Mouse (Mus musculus) megakaryocyte-erythroid progenitor cell, adult 5-6 weeks (primary cell): ENCODE results near the gene Gm11559. TPM values are rescaled to one million over a fixed set of nuclear protein-coding genes. Genes with fewer than 3 reads are reported as not detected.
"Not testable (repeated sequence)": the region's sequence is repeated elsewhere in the genome, so short reads cannot be mapped to it uniquely, and the experiment has no call there.

Experiments used
- ATAC-seq: replicated peaks from 2 replicates; pipeline ENCODE4 v1.8.0; 2016; ENCODE audit warnings: mild to moderate bottlenecking, inconsistent platforms; ENCODE audit not compliant: severe bottlenecking, poor library complexity, low FRiP score, low TSS enrichment
- total RNA-seq, 2 experiments: library from RNA; stranded (forward) in 1 of 2; stranded (reverse) in 1 of 2; fragments of 200-1000, 215-1000 nt in 1 of 2; fragments of >200 nt in 1 of 2; fragmentation: Nextera tagmentation in 1 of 2; gene quantifications; 2 replicates each; pipeline ENCODE4 v1.2.3; 2014 to 2017

Gene Gm11559
- total RNA-seq (2014; fragmentation: Nextera tagmentation) (not detected in 2 replicates), total RNA-seq (2017) (not detected in 2 replicates)

DNA sequence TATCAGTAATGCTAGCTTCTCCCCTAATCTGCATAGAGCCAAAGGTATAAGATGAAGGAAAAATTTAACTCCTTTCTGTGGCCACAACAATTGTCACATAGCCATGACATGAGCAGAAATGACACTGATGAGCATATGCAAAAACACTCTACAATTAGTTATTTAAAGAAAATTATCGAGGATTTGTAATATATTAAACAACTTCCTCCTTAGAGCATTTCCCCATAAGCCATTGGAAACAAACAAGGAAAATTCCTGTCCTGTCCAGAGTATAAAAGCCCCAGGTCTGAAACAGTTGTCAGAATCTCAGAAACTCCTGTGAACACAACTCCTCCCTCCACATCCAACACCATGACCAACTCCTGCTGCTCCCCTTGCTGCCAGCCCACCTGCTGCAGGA, at the start of gene Gm11559:
Gene Gm11559, plus strand, starts transcription at position 301 of the 400 bp plus-strand sequence.
- not testable (repeated sequence) for ATAC-seq

DNA sequence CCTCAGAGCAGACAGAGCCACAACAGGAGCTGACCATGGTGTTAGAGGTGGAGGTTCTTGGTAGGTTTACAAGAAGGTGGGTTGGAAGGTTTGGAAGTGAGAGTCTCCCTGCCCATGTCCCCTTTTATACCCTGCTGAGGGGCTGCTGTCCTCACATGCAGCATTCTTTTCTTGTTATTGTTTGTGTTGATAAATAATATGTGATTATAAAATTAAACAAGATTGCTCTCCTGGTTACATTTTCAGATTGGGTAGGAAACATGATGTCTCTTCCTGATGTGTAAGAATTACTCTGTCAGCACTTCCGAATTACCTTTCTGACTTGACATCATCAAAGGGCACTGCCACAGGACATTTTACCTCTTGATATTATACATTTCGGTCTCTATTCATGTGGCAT, 48.7 kb upstream of the Gm11559 start, which contains the start of gene Gm11564:
Gene Gm11564, minus strand, starts transcription at position 101 of the 400 bp plus-strand sequence.
- not testable (repeated sequence) for ATAC-seq

DNA sequence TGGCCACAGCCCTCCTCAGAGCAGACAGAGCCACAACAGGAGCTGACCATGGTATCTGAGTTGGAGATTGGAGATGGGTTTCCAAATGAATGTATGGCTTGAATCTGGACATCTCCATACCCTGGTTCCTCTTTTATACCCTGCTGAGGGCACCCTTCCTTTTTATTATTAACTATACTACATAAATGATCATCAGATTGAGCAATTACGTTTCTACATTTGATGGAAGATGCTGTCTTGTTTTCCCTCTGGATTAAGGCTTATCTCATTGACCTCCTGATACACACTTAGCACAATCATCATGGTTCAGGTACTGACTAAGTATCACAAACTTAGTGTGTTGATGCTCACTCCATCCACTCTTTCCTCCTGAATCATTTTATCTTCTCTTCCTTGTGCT, 26.3 kb upstream of the Gm11559 start, which contains the start of gene 2300003K06Rik:
Gene 2300003K06Rik, minus strand, starts transcription at position 101 of the 400 bp plus-strand sequence.
- no peak for ATAC-seq

DNA sequence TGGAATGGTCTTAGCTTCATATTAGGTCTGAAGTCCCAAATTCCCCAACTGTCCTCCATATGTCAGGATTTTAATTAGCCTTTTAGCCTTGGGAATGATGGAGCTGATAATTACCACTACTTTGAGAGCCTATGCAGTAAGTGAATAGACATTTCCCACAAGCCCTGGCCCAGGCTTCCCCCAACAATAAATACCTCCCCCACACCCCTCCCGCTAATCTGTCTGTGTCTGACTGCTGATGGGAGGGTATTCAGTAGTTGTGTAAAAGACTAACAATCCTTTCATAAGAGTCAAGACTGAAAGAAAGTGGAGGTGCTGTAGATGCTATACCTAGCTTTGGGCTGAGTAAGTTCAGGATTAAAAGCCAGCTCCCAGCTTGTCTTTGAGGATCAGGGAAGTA, 22.1 kb upstream of the Gm11559 start:
- no peak for ATAC-seq

DNA sequence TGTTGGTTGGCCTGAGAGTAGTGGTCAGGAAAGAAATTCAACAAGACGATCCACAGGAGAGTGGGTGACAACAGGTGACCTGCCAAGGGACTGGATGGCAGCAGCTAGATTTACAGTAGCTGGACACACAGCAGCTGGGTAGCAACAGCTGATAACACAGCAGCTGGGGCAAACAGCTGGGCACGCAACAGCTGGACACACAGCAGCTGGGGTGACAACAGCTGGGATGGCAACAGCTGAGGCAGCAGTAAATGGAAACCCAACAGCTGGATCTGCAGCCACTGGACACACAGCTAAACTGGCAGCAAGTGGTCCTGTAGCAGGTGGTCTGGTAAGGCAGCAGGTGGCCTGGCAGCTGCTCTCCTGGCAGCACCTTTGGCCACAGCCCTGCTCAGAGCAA, 17.5 kb upstream of the Gm11559 start:
- ATAC-seq, result no peak

DNA sequence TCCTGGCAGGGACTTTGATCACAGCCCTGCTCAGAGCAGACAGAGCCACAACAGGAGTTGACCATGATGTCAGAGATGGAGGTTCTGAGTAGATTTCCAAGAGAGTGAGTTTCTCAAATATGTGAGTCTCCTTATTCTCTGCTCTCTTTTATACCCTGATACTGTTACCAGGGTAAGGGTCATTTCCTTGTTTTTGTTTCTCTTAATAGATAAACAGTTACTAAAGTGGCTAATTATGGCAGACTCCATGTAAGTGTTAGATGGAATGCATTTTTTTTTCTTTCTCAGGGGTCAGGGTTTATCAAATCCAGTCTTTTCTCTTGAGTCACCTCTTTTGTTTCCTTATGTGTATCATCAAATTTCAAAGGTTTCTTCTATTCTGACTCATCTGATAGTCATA, 12.8 kb upstream of the Gm11559 start, which contains the start of gene Krtap4-16:
Gene Krtap4-16, minus strand, starts transcription at position 101 of the 400 bp plus-strand sequence.
- no peak for ATAC-seq

DNA sequence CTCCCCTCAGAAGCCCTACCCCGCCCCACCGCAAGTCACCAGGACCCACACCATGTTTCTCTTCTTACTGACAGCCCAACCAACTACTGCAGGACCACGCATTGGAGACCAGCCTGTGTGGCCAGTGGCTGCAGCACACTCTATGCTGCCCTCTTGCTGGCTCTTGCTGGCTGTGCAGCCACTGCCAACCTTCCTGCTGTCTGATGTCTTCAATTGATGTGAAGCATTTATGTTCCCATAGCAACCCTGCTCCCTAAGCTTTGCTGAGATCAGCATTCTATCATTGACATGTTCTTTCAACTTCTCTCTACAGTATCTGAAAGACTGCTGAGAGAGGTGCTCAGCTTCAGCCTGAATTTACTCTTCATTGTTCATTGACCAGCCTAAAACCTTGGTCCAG, 10.2 kb upstream of the Gm11559 start:
- ATAC-seq, result no peak

DNA sequence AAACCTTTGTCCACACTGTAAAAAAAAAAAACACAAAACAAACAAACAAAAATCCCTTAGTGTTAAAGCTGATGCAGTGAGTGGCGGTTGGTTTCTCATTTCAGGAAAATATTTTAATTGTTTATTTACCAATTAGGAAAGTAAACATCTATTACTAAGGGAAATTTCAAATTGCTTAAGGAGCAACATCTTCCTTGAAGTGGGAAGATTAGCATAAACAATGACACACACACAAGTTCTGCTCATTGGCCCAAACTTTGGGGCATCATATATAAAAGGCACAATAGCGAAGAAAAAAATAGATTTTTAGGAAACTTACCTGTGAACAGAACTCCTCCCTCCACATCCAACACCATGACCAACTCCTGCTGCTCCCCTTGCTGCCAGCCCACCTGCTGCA, 6.7 kb upstream of the Gm11559 start, which contains the start of gene Gm11568:
Gene Gm11568, plus strand, starts transcription at position 301 of the 400 bp plus-strand sequence.
- no peak for ATAC-seq

DNA sequence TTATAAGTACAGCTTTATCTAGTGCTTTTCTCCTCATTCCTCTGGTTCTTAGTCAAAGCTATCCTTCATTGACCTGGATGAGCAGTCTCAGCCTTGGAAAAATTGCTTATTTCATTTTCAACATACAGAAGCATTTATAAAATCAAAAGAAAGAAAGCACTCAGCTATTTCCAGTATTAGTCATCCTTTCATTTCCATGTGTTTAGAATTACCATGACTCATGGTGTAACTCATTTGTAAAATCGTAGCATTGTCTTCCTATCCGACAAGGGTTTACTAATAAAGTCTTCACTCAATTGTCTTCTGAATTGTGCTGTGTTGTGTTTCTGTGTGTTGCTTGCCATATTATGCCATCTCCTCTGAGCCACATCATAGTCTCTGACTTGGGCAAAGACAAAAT, 5.5 kb upstream of the Gm11559 start:
- ATAC-seq, result no peak

DNA sequence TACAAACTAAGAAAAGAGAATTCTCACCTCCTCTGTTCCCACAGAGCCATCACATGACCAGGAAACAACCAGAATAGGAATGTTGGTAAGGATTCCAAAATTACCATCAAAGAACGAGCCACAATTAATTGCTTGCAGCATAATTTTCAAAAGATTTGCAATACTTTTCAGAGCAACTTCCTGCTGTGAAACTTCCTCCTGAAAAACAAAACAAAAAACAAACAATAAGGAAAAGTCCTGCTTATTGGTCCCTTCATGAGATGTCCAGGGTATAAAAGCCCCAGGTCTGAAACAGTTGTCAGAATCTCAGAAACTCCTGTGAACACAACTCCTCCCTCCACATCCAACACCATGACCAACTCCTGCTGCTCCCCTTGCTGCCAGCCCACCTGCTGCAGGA, 8.8 kb downstream of the Gm11559 start, which contains the start of gene Krtap9-1:
Gene Krtap9-1, plus strand, starts transcription at position 301 of the 400 bp plus-strand sequence.
- not testable (repeated sequence) for ATAC-seq

DNA sequence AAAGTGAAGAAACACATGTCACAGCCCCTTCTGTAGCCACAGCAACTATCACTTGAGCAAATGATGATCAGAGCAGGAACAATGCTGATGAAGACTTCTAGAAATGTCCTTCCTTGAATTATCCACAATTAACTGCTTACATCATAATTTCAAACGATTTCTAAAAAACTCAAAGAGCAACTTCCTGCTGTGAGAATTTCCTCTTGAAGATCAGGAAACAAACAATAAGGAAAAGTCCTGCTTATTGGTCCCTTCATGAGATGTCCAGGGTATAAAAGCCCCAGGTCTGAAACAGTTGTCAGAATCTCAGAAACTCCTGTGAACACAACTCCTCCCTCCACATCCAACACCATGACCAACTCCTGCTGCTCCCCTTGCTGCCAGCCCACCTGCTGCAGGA, 14.6 kb downstream of the Gm11559 start, which contains the start of gene Gm11567:
Gene Gm11567, plus strand, starts transcription at position 301 of the 400 bp plus-strand sequence.
- not testable (repeated sequence) for ATAC-seq

DNA sequence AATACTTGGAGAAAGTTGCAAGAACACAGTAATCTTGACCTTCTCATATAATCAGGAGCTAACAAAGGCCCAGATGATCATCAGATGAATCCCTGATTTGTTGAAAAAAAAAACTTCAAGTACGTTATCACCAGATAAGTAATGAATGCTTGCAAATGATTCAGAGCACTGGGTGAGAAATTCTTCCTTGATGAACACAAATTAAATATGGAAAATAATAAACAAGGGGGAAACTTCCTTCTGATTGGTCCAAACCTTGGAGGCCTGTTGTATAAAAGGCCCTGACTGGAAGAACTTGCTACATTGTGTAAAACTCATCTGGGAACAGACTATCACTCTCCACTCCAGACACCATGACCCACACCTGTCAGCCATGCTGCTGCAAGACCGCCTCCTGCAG, 43.3 kb downstream of the Gm11559 start, which contains the start of gene Krtap31-1:
Gene Krtap31-1, plus strand, starts transcription at position 301 of the 400 bp plus-strand sequence.
- no peak for ATAC-seq

DNA sequence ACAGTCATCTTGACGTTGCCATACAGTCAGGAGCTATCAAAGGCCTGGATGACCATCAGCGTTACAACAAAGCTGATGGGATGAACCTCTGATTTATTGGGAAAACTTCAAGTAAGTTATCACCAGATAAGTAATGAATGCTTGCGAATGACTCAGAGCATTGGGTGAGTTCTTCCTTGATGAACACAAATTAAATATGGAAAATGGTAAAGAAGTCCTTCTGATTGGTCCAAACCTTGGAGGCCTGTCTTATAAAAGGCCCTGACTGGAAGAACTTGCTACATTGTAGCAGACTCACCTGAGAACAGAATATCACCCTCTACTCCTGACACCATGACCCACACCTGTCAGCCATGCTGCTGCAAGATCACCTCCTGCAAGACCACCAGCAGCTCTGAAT, 50.2 kb downstream of the Gm11559 start, which contains the start of gene Gm11565:
Gene Gm11565, plus strand, starts transcription at position 301 of the 400 bp plus-strand sequence.
- no peak for ATAC-seq

Other genes with a start within 250 kb of the Gm11559 start
Only the 30 nearest of the 37 such genes appear.
- gene Krtap4-7, start 220.4 kb upstream of the Gm11559 start, total RNA-seq (2014; fragmentation: Nextera tagmentation), result not detected in 2 replicates
- gene Krtap4-7, start 220.4 kb upstream of the Gm11559 start, total RNA-seq (2017), result not detected in 2 replicates
- gene Gm11555, start 214.2 kb upstream of the Gm11559 start, total RNA-seq (2014; fragmentation: Nextera tagmentation), result not detected in 2 replicates
- not detected in 2 replicates for gene Gm11555, start 214.2 kb upstream of the Gm11559 start, total RNA-seq (2017)
- not detected in 2 replicates for gene Gm11563, start 205.5 kb upstream of the Gm11559 start, total RNA-seq (2014; fragmentation: Nextera tagmentation)
- not detected in 2 replicates for gene Gm11563, start 205.5 kb upstream of the Gm11559 start, total RNA-seq (2017)
- gene Krtap4-6, start 198.5 kb upstream of the Gm11559 start, total RNA-seq (2014; fragmentation: Nextera tagmentation), result not detected in 2 replicates
- gene Krtap4-6, start 198.5 kb upstream of the Gm11559 start, total RNA-seq (2017), result not detected in 2 replicates
- not detected in 2 replicates for gene Gm14190, start 173.7 kb upstream of the Gm11559 start, total RNA-seq (2014; fragmentation: Nextera tagmentation)
- gene Gm14190, start 173.7 kb upstream of the Gm11559 start, total RNA-seq (2017), result not detected in 2 replicates
- gene Gm14180, start 130.2 kb upstream of the Gm11559 start, total RNA-seq (2014; fragmentation: Nextera tagmentation), result not detected in 2 replicates
- not detected in 2 replicates for gene Gm14180, start 130.2 kb upstream of the Gm11559 start, total RNA-seq (2017)
- not detected in 2 replicates for gene Gm11595, start 91.6 kb upstream of the Gm11559 start, total RNA-seq (2014; fragmentation: Nextera tagmentation)
- not detected in 2 replicates for gene Gm11595, start 91.6 kb upstream of the Gm11559 start, total RNA-seq (2017)
- not detected in 2 replicates for gene Krtap4-8, start 83.8 kb upstream of the Gm11559 start, total RNA-seq (2014; fragmentation: Nextera tagmentation)
- not detected in 2 replicates for gene Krtap4-8, start 83.8 kb upstream of the Gm11559 start, total RNA-seq (2017)
- not detected in 2 replicates for gene Krtap4-9, start 79.3 kb upstream of the Gm11559 start, total RNA-seq (2014; fragmentation: Nextera tagmentation)
- gene Krtap4-9, start 79.3 kb upstream of the Gm11559 start, total RNA-seq (2017), result not detected in 2 replicates
- gene Gm11596, start 71.0 kb upstream of the Gm11559 start, total RNA-seq (2014; fragmentation: Nextera tagmentation), result not detected in 2 replicates
- not detected in 2 replicates for gene Gm11596, start 71.0 kb upstream of the Gm11559 start, total RNA-seq (2017)
- not detected in 2 replicates for gene Gm11569, start 65.5 kb upstream of the Gm11559 start, total RNA-seq (2014; fragmentation: Nextera tagmentation)
- gene Gm11569, start 65.5 kb upstream of the Gm11559 start, total RNA-seq (2017), result not detected in 2 replicates
- gene Gm11554, start 60.0 kb upstream of the Gm11559 start, total RNA-seq (2014; fragmentation: Nextera tagmentation), result not detected in 2 replicates
- not detected in 2 replicates for gene Gm11554, start 60.0 kb upstream of the Gm11559 start, total RNA-seq (2017)
- gene Krtap4-13, start 54.6 kb upstream of the Gm11559 start, total RNA-seq (2014; fragmentation: Nextera tagmentation), result not detected in 2 replicates
- gene Krtap4-13, start 54.6 kb upstream of the Gm11559 start, total RNA-seq (2017), result not detected in 2 replicates
- gene Gm11564, start 48.8 kb upstream of the Gm11559 start, total RNA-seq (2014; fragmentation: Nextera tagmentation), result not detected in 2 replicates
- not detected in 2 replicates for gene Gm11564, start 48.8 kb upstream of the Gm11559 start, total RNA-seq (2017)
- gene 2300003K06Rik, start 26.4 kb upstream of the Gm11559 start, total RNA-seq (2014; fragmentation: Nextera tagmentation), result not detected in 2 replicates
- gene 2300003K06Rik, start 26.4 kb upstream of the Gm11559 start, total RNA-seq (2017), result not detected in 2 replicates
- not detected in 2 replicates for gene Krtap4-16, start 12.9 kb upstream of the Gm11559 start, total RNA-seq (2014; fragmentation: Nextera tagmentation)
- not detected in 2 replicates for gene Krtap4-16, start 12.9 kb upstream of the Gm11559 start, total RNA-seq (2017)
- not detected in 2 replicates for gene Gm11568, start 6.6 kb upstream of the Gm11559 start, total RNA-seq (2014; fragmentation: Nextera tagmentation)
- gene Gm11568, start 6.6 kb upstream of the Gm11559 start, total RNA-seq (2017), result not detected in 2 replicates
- gene Krtap9-1, start 8.9 kb downstream of the Gm11559 start, total RNA-seq (2014; fragmentation: Nextera tagmentation), result not detected in 2 replicates
- not detected in 2 replicates for gene Krtap9-1, start 8.9 kb downstream of the Gm11559 start, total RNA-seq (2017)
- gene Gm11567, start 14.7 kb downstream of the Gm11559 start, total RNA-seq (2014; fragmentation: Nextera tagmentation), result not detected in 2 replicates
- gene Gm11567, start 14.7 kb downstream of the Gm11559 start, total RNA-seq (2017), result not detected in 2 replicates
- not detected in 2 replicates for gene Krtap31-1, start 43.4 kb downstream of the Gm11559 start, total RNA-seq (2014; fragmentation: Nextera tagmentation)
- not detected in 2 replicates for gene Krtap31-1, start 43.4 kb downstream of the Gm11559 start, total RNA-seq (2017)
- gene Gm11565, start 50.3 kb downstream of the Gm11559 start, total RNA-seq (2014; fragmentation: Nextera tagmentation), result not detected in 2 replicates
- gene Gm11565, start 50.3 kb downstream of the Gm11559 start, total RNA-seq (2017), result not detected in 2 replicates
- not detected in 2 replicates for gene Krtap31-2, start 71.8 kb downstream of the Gm11559 start, total RNA-seq (2014; fragmentation: Nextera tagmentation)
- gene Krtap31-2, start 71.8 kb downstream of the Gm11559 start, total RNA-seq (2017), result not detected in 2 replicates
- gene Krtap9-5, start 84.0 kb downstream of the Gm11559 start, total RNA-seq (2014; fragmentation: Nextera tagmentation), result not detected in 2 replicates
- not detected in 2 replicates for gene Krtap9-5, start 84.0 kb downstream of the Gm11559 start, total RNA-seq (2017)
- not detected in 2 replicates for gene Krtap29-1, start 114.6 kb downstream of the Gm11559 start, total RNA-seq (2014; fragmentation: Nextera tagmentation)
- gene Krtap29-1, start 114.6 kb downstream of the Gm11559 start, total RNA-seq (2017), result not detected in 2 replicates
- gene Krtap16-1, start 122.1 kb downstream of the Gm11559 start, total RNA-seq (2014; fragmentation: Nextera tagmentation), result not detected in 2 replicates
- gene Krtap16-1, start 122.1 kb downstream of the Gm11559 start, total RNA-seq (2017), result not detected in 2 replicates
- not detected in 2 replicates for gene Krtap17-1, start 129.5 kb downstream of the Gm11559 start, total RNA-seq (2014; fragmentation: Nextera tagmentation)
- not detected in 2 replicates for gene Krtap17-1, start 129.5 kb downstream of the Gm11559 start, total RNA-seq (2017)
- gene Krt33a, start 151.7 kb downstream of the Gm11559 start, total RNA-seq (2014; fragmentation: Nextera tagmentation), result not detected in 2 replicates
- not detected in 2 replicates for gene Krt33a, start 151.7 kb downstream of the Gm11559 start, total RNA-seq (2017)
- not detected in 2 replicates for gene Krt33b, start 165.4 kb downstream of the Gm11559 start, total RNA-seq (2014; fragmentation: Nextera tagmentation)
- not detected in 2 replicates for gene Krt33b, start 165.4 kb downstream of the Gm11559 start, total RNA-seq (2017)
- not detected in 2 replicates for gene Krt34, start 177.1 kb downstream of the Gm11559 start, total RNA-seq (2014; fragmentation: Nextera tagmentation)
- not detected in 2 replicates for gene Krt34, start 177.1 kb downstream of the Gm11559 start, total RNA-seq (2017)
- not detected in 2 replicates for gene Krt31, start 186.1 kb downstream of the Gm11559 start, total RNA-seq (2014; fragmentation: Nextera tagmentation)
- not detected in 2 replicates for gene Krt31, start 186.1 kb downstream of the Gm11559 start, total RNA-seq (2017)